In genomic region chr13:39835302-39835701, GRCm38 (mm10) we compare ENCODE assay signal across 18 mouse cellular contexts.
A peak's percentile ranks its signal among the peaks of the same experiment; 100 is the strongest.
DNase-seq lines count a peak whose midpoint lies in the region; ATAC-seq and TF ChIP-seq lines count a peak whose summit lies in the region.
"Had no signal": no experiment of that assay in that cellular context is flagged by ENCODE, and none has a peak within 500 bp of the region (broad histone marks: within the 10 kb centered on the region; RNA-seq: fewer than 3 reads in every experiment).

No protein-coding gene starts in this region.

- no peak for TF ChIP-seq CTCF in hindbrain, postnatal 0 days (IDR thresholded peaks at IDR 0.05; ENCODE audit: low read depth)

- H3K4me2 ChIP-seq in embryonic facial prominence, embryonic 14.5 days (ENCODE audit: low read depth, low read length) = no peak overlapping the region
- H3K4me2 ChIP-seq in hindbrain, postnatal 0 days (ENCODE audit: low read depth, low read length) = peak overlapping the region; percentile 48
- no peak overlapping the region for H3K4me2 ChIP-seq in hindbrain, embryonic 13.5 days
- peak overlapping the region; percentile 26; the same call in 1 of the 2 replicates for H3K4me2 ChIP-seq in midbrain, embryonic 14.5 days (ENCODE audit: low read length)
- H3K4me2 ChIP-seq: embryonic facial prominence, embryonic 12.5 days; liver, embryonic 11.5 days had no signal

- H3K27ac ChIP-seq in embryonic facial prominence, embryonic 14.5 days (replicated peaks; ENCODE audit: low read depth, low read length) = no peak overlapping the region
- H3K27ac ChIP-seq in embryonic facial prominence, embryonic 10.5 days (replicated peaks) = no peak overlapping the region
- H3K27ac ChIP-seq in hindbrain, postnatal 0 days = no peak overlapping the region
- H3K27ac ChIP-seq in hindbrain, embryonic 13.5 days = no peak overlapping the region
- no peak overlapping the region for H3K27ac ChIP-seq in midbrain, embryonic 14.5 days (replicated peaks; ENCODE audit: low read depth, low read length)
- H3K27ac ChIP-seq in midbrain, embryonic 10.5 days (replicated peaks) = no peak overlapping the region
- H3K27ac ChIP-seq: embryonic facial prominence, embryonic 12.5 days; gastrocnemius, adult 2 months had no signal

- no peaks in the 10 kb centered on the region for H3K36me3 ChIP-seq in embryonic facial prominence, embryonic 14.5 days (ENCODE audit: control insufficient read depth, insufficient read depth, low read length)
- no peaks in the 10 kb centered on the region for H3K36me3 ChIP-seq in embryonic facial prominence, embryonic 10.5 days (replicated peaks)
- no peaks in the 10 kb centered on the region for H3K36me3 ChIP-seq in hindbrain, postnatal 0 days (ENCODE audit: insufficient read depth, low read length)
- H3K36me3 ChIP-seq in hindbrain, embryonic 13.5 days = no peaks in the 10 kb centered on the region
- H3K36me3 ChIP-seq in midbrain, embryonic 14.5 days (ENCODE audit: control insufficient read depth, insufficient read depth, low read length) = no peaks in the 10 kb centered on the region
- no peaks in the 10 kb centered on the region for H3K36me3 ChIP-seq in midbrain, embryonic 10.5 days
- H3K36me3 ChIP-seq: embryonic facial prominence, embryonic 12.5 days had no signal

- no peak overlapping the region for H3K4me3 ChIP-seq in embryonic facial prominence, embryonic 14.5 days (ENCODE audit: low read depth, low read length)
- no peak overlapping the region for H3K4me3 ChIP-seq in embryonic facial prominence, embryonic 10.5 days
- no peak overlapping the region for H3K4me3 ChIP-seq in hindbrain, postnatal 0 days (ENCODE audit: low read length)
- H3K4me3 ChIP-seq in hindbrain, embryonic 13.5 days = no peak overlapping the region
- no peak overlapping the region for H3K4me3 ChIP-seq in midbrain, embryonic 14.5 days (replicated peaks; ENCODE audit: low read depth, low read length)
- H3K4me3 ChIP-seq in midbrain, embryonic 10.5 days = no peak overlapping the region
- H3K4me3 ChIP-seq: embryonic facial prominence, embryonic 12.5 days; gastrocnemius, adult 2 months had no signal

- WGBS in embryonic facial prominence, embryonic 14.5 days = 34% methylated on average over 5 of the region's 5 CpGs
- 31% methylated on average over 5 of the region's 5 CpGs for WGBS in embryonic facial prominence, embryonic 10.5 days
- 23% methylated on average over 5 of the region's 5 CpGs for WGBS in hindbrain, postnatal 0 days
- 39% methylated on average over 5 of the region's 5 CpGs for WGBS in hindbrain, embryonic 13.5 days
- WGBS in midbrain, embryonic 14.5 days = 25% methylated on average over 5 of the region's 5 CpGs
- 38% methylated on average over 5 of the region's 5 CpGs for WGBS in midbrain, embryonic 10.5 days

- H3K4me1 ChIP-seq in embryonic facial prominence, embryonic 14.5 days (ENCODE audit: control insufficient read depth, insufficient read depth, low read length) = no peaks in the 10 kb centered on the region; the same call in 1 of the 2 replicates
- peaks cover 9% of the 10 kb centered on the region for H3K4me1 ChIP-seq in embryonic facial prominence, embryonic 10.5 days
- no peaks in the 10 kb centered on the region for H3K4me1 ChIP-seq in hindbrain, postnatal 0 days (ENCODE audit: insufficient read depth, low read length)
- peaks cover 9% of the 10 kb centered on the region for H3K4me1 ChIP-seq in hindbrain, embryonic 13.5 days (replicated peaks)
- 0 out of 2 replicates have a peak, but pooled peaks cover 2% of the 10 kb centered on the region for H3K4me1 ChIP-seq in midbrain, embryonic 14.5 days (ENCODE audit: control insufficient read depth, insufficient read depth, low read length)
- peaks cover 11% of the 10 kb centered on the region for H3K4me1 ChIP-seq in midbrain, embryonic 10.5 days
- H3K4me1 ChIP-seq: embryonic facial prominence, embryonic 12.5 days had no signal

- no peaks in the 10 kb centered on the region for H3K9me3 ChIP-seq in embryonic facial prominence, embryonic 14.5 days (ENCODE audit: control insufficient read depth, low read length)
- H3K9me3 ChIP-seq in embryonic facial prominence, embryonic 10.5 days = no peaks in the 10 kb centered on the region
- H3K9me3 ChIP-seq in hindbrain, postnatal 0 days (ENCODE audit: low read length) = no peaks in the 10 kb centered on the region
- no peaks in the 10 kb centered on the region for H3K9me3 ChIP-seq in hindbrain, embryonic 13.5 days
- no peaks in the 10 kb centered on the region for H3K9me3 ChIP-seq in midbrain, embryonic 14.5 days (ENCODE audit: control insufficient read depth, low read length)
- no peaks in the 10 kb centered on the region for H3K9me3 ChIP-seq in midbrain, embryonic 10.5 days (replicated peaks)
- H3K9me3 ChIP-seq: embryonic facial prominence, embryonic 12.5 days had no signal

- H3K27me3 ChIP-seq in embryonic facial prominence, embryonic 14.5 days (replicated peaks; ENCODE audit: control insufficient read depth, insufficient read depth, low read length) = no peaks in the 10 kb centered on the region
- H3K27me3 ChIP-seq in embryonic facial prominence, embryonic 10.5 days (replicated peaks; ENCODE audit: low read depth, poor library complexity, severe bottlenecking) = no peaks in the 10 kb centered on the region
- no peaks in the 10 kb centered on the region for H3K27me3 ChIP-seq in hindbrain, postnatal 0 days (ENCODE audit: insufficient read depth, low read length)
- no peaks in the 10 kb centered on the region for H3K27me3 ChIP-seq in hindbrain, embryonic 13.5 days
- H3K27me3 ChIP-seq in midbrain, embryonic 14.5 days (ENCODE audit: control insufficient read depth, insufficient read depth, low read length) = no peaks in the 10 kb centered on the region
- H3K27me3 ChIP-seq in midbrain, embryonic 10.5 days (ENCODE audit: low read depth, poor library complexity, severe bottlenecking) = peaks cover 3% of the 10 kb centered on the region; the same call in 1 of the 2 replicates

- no peak overlapping the region for H3K9ac ChIP-seq in embryonic facial prominence, embryonic 14.5 days (ENCODE audit: low read depth, low read length)
- no peak overlapping the region for H3K9ac ChIP-seq in hindbrain, postnatal 0 days (replicated peaks; ENCODE audit: low read length)
- H3K9ac ChIP-seq in hindbrain, embryonic 13.5 days = no peak overlapping the region
- H3K9ac ChIP-seq in midbrain, embryonic 14.5 days (replicated peaks; ENCODE audit: low read length) = no peak overlapping the region
- H3K9ac ChIP-seq: embryonic facial prominence, embryonic 12.5 days had no signal

- no peak for ATAC-seq in embryonic facial prominence, embryonic 14.5 days (ENCODE audit: low read depth)
- 0 out of 2 replicates have a peak, but pooled peaks have one; percentile 45 for ATAC-seq in hindbrain, postnatal 0 days
- ATAC-seq in hindbrain, embryonic 13.5 days (ENCODE audit: low FRiP score) = no peak
- ATAC-seq in midbrain, embryonic 14.5 days (ENCODE audit: low FRiP score, low TSS enrichment) = no peak
- ATAC-seq: intestine, postnatal 0 days had no signal

- peak; percentile 5 for DNase-seq in embryonic facial prominence, embryonic 14.5 days (ENCODE audit: low spot score)
- DNase-seq in embryonic facial prominence, embryonic 10.5 days (ENCODE audit: low spot score) = no peak
- peak; percentile 43 for DNase-seq in hindbrain, postnatal 0 days (ENCODE audit: low spot score)
- DNase-seq in midbrain, embryonic 14.5 days = peak; percentile 37
- no peak for DNase-seq in midbrain, embryonic 10.5 days (ENCODE audit: low spot score)
- no peak for DNase-seq in adrenal gland, postnatal 14 days
- DNase-seq: adrenal gland, postnatal 25 days; B cell, adult 2 months; gastrocnemius, adult 2 months; heart, adult 11 months; heart, postnatal 4 days; kidney, postnatal 25 days; layer of hippocampus, adult 9-11 months; lung, adult 2 months had no signal

Comparison
In these comparisons a context has a peak if more than half of its experiments do, and no peak if none do; other contexts are left out.
1. DNase-seq: peak in embryonic facial prominence, embryonic 14.5 days (single experiment), hindbrain, postnatal 0 days (single experiment) and midbrain, embryonic 14.5 days (single experiment); none in embryonic facial prominence, embryonic 10.5 days (single experiment), midbrain, embryonic 10.5 days (single experiment) and adrenal gland, postnatal 14 days (single experiment).
2. H3K4me2 ChIP-seq: peak in hindbrain, postnatal 0 days (single experiment) and midbrain, embryonic 14.5 days (single experiment); none in embryonic facial prominence, embryonic 14.5 days (single experiment) and hindbrain, embryonic 13.5 days (single experiment).